Mouse (Mus musculus): ENCODE measurements around the gene Nptn. TPM values are rescaled to one million over a fixed set of nuclear protein-coding genes. Genes with fewer than 3 reads are reported as not detected.

The Nptn gene
- polyA plus RNA-seq, 1 experiment: 262 TPM

DNA sequence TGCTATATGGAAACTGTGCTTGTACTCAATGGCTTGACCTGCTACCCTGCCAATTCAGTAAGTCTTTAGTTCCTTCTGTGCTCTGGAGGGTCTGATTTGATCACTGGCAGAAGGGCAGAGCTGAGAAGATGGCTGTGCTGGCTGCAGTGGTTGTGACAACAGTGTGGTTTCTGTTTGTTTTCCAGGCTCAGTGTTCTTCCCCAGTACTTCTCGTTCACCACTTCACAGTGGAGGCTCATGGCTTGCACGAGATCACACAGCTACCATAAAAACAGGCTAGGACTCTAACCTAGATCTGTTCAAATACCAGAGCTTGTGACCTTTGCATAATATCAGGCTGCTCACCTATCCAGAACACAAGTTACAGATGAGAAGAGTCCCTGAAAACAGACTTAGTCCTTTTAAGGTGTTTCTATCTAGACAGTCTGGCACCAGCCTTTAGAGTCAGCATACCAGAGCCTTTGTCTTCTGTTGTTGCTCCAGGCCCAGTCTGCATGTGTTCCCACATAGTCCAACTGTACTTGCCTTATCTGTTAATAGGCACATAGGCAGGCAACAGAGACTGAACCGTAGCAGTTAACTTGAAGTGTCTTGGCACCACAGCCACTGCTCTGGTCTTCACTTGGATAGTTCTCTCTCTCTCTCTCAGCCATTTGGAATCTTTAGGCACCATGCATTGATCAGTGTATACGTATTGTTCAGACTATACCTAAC is 76.7 kb downstream of the Nptn start:
- Histone ChIP-seq H3ac (ENCODE audit: control insufficient read depth, insufficient read length, low read depth) (no peak overlapping the region), H3K4me3 (ENCODE audit: insufficient read depth, poor library complexity, severe bottlenecking) (no peak overlapping the region), H3K79me2 (ENCODE audit: control insufficient read depth, insufficient read depth) (no peaks in the 10 kb centered on the region), H3K79me3 (ENCODE audit: low read depth) (no peaks in the 10 kb centered on the region), H3K36me3 (ENCODE audit: control insufficient read depth, insufficient read depth) (peaks cover 74% of the 10 kb centered on the region), H3K27me3 (ENCODE audit: control insufficient read depth, insufficient read depth, insufficient read length) (no peaks in the 10 kb centered on the region)
- TF ChIP-seq FOSL1 (IDR thresholded peaks at IDR 0.05; ENCODE audit: insufficient read depth, low read length, poor library complexity, severe bottlenecking) (no peak), MAX (IDR thresholded peaks at IDR 0.05) (no peak), MYOG (IDR thresholded peaks at IDR 0.05; ENCODE audit: control insufficient read depth, extremely low read depth, insufficient read length) (no peak), CTCF (IDR thresholded peaks at IDR 0.05; ENCODE audit: control insufficient read depth, insufficient read depth, insufficient read length) (no peak), MYOD1 (IDR thresholded peaks at IDR 0.05; ENCODE audit: control insufficient read depth, insufficient read length, low read depth) (no peak), CEBPB (IDR thresholded peaks at IDR 0.05; ENCODE audit: low read depth) (no peak), USF1 (IDR thresholded peaks at IDR 0.05; ENCODE audit: low read depth) (no peak)

DNA sequence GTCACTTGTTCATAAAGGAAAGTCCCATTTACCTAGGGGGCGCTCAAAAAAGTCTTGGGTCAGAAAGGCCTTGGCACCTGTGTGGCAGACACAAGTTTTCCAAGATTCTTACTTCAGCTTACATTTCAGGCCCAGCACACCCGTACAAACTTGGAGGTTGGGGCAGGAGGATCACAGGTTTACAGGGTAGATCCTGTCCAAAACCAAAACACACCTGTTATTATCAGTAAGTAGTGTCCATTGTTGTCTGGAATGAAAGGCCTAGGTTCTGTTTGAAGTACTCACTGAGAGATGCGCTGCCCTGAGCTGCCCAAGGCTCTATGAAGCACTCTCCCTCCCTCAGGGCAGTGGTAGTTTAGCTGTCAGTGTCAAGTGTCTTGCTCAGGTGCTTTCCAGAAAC is 77.3 kb downstream of the Nptn start:
- no peak overlapping the region for H3K4me3 ChIP-seq (ENCODE audit: insufficient read depth, poor library complexity, severe bottlenecking)
- TF ChIP-seq CEBPB (IDR thresholded peaks at IDR 0.05; ENCODE audit: low read depth) (no peak), MYOG (IDR thresholded peaks at IDR 0.05; ENCODE audit: control insufficient read depth, extremely low read depth, insufficient read length) (no peak)
- H3K27me3 ChIP-seq (ENCODE audit: control insufficient read depth, insufficient read depth, insufficient read length): no peaks in the 10 kb centered on the region
- no peaks in the 10 kb centered on the region for H3K79me2 ChIP-seq (ENCODE audit: control insufficient read depth, insufficient read depth)
- no peak overlapping the region for H3ac ChIP-seq (ENCODE audit: control insufficient read depth, insufficient read length, low read depth)
- H3K79me3 ChIP-seq (ENCODE audit: low read depth): no peaks in the 10 kb centered on the region
- peaks cover 75% of the 10 kb centered on the region for H3K36me3 ChIP-seq (ENCODE audit: control insufficient read depth, insufficient read depth)

DNA sequence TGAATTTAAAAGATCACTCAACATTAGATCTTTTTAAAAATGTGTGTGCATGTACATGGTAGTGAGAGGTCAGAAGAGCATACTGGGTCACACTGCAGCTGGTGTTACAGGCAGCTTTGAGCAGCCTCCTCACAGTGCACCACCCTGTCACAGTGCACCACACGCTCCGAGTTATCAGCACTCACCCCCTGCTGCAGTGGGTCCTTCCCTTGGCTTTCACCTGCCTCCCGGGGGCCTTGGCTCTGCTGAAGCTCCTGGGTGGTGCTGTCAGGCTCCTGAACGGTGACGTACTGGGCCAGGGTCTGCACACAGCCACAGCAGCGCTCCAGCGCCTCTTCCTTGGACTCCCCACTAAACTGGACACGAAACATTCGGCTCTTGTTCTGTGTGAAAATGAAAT is 77.9 kb downstream of the Nptn start:
- H3ac ChIP-seq (ENCODE audit: control insufficient read depth, insufficient read length, low read depth): no peak overlapping the region
- no peaks in the 10 kb centered on the region for H3K79me3 ChIP-seq (ENCODE audit: low read depth)
- H3K79me2 ChIP-seq (ENCODE audit: control insufficient read depth, insufficient read depth): no peaks in the 10 kb centered on the region
- no peak overlapping the region for H3K4me3 ChIP-seq (ENCODE audit: insufficient read depth, poor library complexity, severe bottlenecking)
- no peak for TF ChIP-seq MYOD1 (IDR thresholded peaks at IDR 0.05; ENCODE audit: control insufficient read depth, insufficient read length, low read depth)
- no peak for TF ChIP-seq CEBPB (IDR thresholded peaks at IDR 0.05; ENCODE audit: low read depth)
- no peak for TF ChIP-seq CTCF (IDR thresholded peaks at IDR 0.05; ENCODE audit: control insufficient read depth, insufficient read depth, insufficient read length)
- no peak for TF ChIP-seq USF1 (IDR thresholded peaks at IDR 0.05; ENCODE audit: low read depth)
- no peak for TF ChIP-seq MYOG (IDR thresholded peaks at IDR 0.05; ENCODE audit: control insufficient read depth, extremely low read depth, insufficient read length)
- no peak for TF ChIP-seq MAX (IDR thresholded peaks at IDR 0.05)
- TF ChIP-seq FOSL1 (IDR thresholded peaks at IDR 0.05; ENCODE audit: insufficient read depth, low read length, poor library complexity, severe bottlenecking): no peak
- H3K27me3 ChIP-seq (ENCODE audit: control insufficient read depth, insufficient read depth, insufficient read length): no peaks in the 10 kb centered on the region
- peaks cover 73% of the 10 kb centered on the region for H3K36me3 ChIP-seq (ENCODE audit: control insufficient read depth, insufficient read depth)

DNA sequence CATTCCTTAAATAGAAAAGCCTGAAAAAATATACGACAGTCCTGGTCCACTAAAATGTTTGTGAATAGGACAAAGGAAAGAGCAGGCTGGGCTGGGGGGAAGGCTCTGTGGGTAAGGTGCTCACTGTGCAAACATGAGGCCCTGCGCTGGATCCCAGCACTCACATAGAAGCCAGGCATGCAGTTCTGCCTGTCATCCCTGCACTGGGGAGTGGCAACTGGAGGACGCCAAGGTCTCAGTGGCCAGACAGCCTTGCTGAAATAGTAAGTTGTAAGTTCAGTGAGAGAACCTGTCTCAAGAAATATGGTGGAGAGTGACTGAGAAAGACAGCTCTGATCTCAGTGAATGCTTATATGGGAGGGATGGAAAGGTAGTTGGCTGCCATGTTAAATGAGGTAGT is 78.6 kb downstream of the Nptn start:
- Histone ChIP-seq H3K4me3 (ENCODE audit: insufficient read depth, poor library complexity, severe bottlenecking) (no peak overlapping the region), H3K79me3 (ENCODE audit: low read depth) (no peaks in the 10 kb centered on the region), H3K79me2 (ENCODE audit: control insufficient read depth, insufficient read depth) (no peaks in the 10 kb centered on the region), H3K27me3 (ENCODE audit: control insufficient read depth, insufficient read depth, insufficient read length) (no peaks in the 10 kb centered on the region), H3ac (ENCODE audit: control insufficient read depth, insufficient read length, low read depth) (no peak overlapping the region), H3K36me3 (ENCODE audit: control insufficient read depth, insufficient read depth) (peaks cover 76% of the 10 kb centered on the region)
- no peak for TF ChIP-seq MAX (IDR thresholded peaks at IDR 0.05)
- TF ChIP-seq CEBPB (IDR thresholded peaks at IDR 0.05; ENCODE audit: low read depth): no peak
- TF ChIP-seq USF1 (IDR thresholded peaks at IDR 0.05; ENCODE audit: low read depth): no peak
- TF ChIP-seq MYOD1 (IDR thresholded peaks at IDR 0.05; ENCODE audit: control insufficient read depth, insufficient read length, low read depth): no peak
- TF ChIP-seq FOSL1 (IDR thresholded peaks at IDR 0.05; ENCODE audit: insufficient read depth, low read length, poor library complexity, severe bottlenecking): no peak
- TF ChIP-seq MYOG (IDR thresholded peaks at IDR 0.05; ENCODE audit: control insufficient read depth, extremely low read depth, insufficient read length): no peak
- no peak for TF ChIP-seq CTCF (IDR thresholded peaks at IDR 0.05; ENCODE audit: control insufficient read depth, insufficient read depth, insufficient read length)

DNA sequence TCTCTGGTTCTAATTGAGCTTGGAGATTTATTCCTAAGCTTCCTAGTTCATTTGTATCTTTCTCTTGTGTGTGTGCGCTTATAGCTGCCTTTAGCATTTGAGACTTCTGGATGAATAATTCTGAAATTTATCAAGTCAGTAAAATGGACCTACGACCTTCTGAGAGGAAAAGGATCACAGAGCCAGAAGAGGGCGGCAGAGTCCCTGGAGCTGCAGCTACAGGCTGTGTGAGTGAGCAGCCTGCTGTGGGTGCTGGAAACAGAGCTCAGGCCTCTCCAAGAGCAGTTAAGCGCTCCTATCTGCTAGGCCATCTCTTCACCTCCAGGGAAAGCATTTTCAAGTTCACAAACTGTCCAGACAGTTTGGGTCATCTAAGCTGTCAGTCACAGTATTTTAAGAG is 80.0 kb downstream of the Nptn start:
- H3K36me3 ChIP-seq (ENCODE audit: control insufficient read depth, insufficient read depth): peaks cover 70% of the 10 kb centered on the region
- no peaks in the 10 kb centered on the region for H3K79me3 ChIP-seq (ENCODE audit: low read depth)
- no peak for TF ChIP-seq CTCF (IDR thresholded peaks at IDR 0.05; ENCODE audit: control insufficient read depth, insufficient read depth, insufficient read length)
- TF ChIP-seq CEBPB (IDR thresholded peaks at IDR 0.05; ENCODE audit: low read depth): no peak
- no peak for TF ChIP-seq USF1 (IDR thresholded peaks at IDR 0.05; ENCODE audit: low read depth)
- no peak for TF ChIP-seq FOSL1 (IDR thresholded peaks at IDR 0.05; ENCODE audit: insufficient read depth, low read length, poor library complexity, severe bottlenecking)
- no peak for TF ChIP-seq MYOD1 (IDR thresholded peaks at IDR 0.05; ENCODE audit: control insufficient read depth, insufficient read length, low read depth)
- TF ChIP-seq MAX (IDR thresholded peaks at IDR 0.05): no peak
- no peak for TF ChIP-seq MYOG (IDR thresholded peaks at IDR 0.05; ENCODE audit: control insufficient read depth, extremely low read depth, insufficient read length)
- H3K27me3 ChIP-seq (ENCODE audit: control insufficient read depth, insufficient read depth, insufficient read length): no peaks in the 10 kb centered on the region
- H3K4me3 ChIP-seq (ENCODE audit: insufficient read depth, poor library complexity, severe bottlenecking): no peak overlapping the region
- H3K79me2 ChIP-seq (ENCODE audit: control insufficient read depth, insufficient read depth): no peaks in the 10 kb centered on the region
- no peak overlapping the region for H3ac ChIP-seq (ENCODE audit: control insufficient read depth, insufficient read length, low read depth)

DNA sequence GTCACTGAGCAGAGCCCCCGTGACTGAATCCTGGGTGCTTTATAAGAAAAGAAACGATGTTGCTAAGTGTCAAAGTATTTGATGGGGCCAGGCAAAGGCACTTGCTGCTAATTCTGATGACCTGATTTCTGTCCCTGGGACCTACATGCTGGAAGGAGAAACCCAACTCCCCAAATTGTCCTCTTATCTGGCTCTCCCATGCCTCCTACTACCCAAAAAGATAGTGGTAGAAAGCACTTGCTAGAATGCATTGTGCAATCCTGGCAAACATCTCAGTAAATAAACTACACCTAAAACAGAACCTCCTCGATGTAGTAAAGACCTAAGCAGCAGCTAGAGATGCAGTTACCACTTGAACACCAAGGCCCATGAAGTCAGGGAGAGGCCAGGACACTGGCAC is 80.8 kb downstream of the Nptn start:
- H3K4me3 ChIP-seq (ENCODE audit: insufficient read depth, poor library complexity, severe bottlenecking): no peak overlapping the region
- no peak overlapping the region for H3ac ChIP-seq (ENCODE audit: control insufficient read depth, insufficient read length, low read depth)
- TF ChIP-seq USF1 (IDR thresholded peaks at IDR 0.05; ENCODE audit: low read depth): no peak
- no peak for TF ChIP-seq MYOD1 (IDR thresholded peaks at IDR 0.05; ENCODE audit: control insufficient read depth, insufficient read length, low read depth)
- no peak for TF ChIP-seq MAX (IDR thresholded peaks at IDR 0.05)
- TF ChIP-seq MYOG (IDR thresholded peaks at IDR 0.05; ENCODE audit: control insufficient read depth, extremely low read depth, insufficient read length): no peak
- TF ChIP-seq FOSL1 (IDR thresholded peaks at IDR 0.05; ENCODE audit: insufficient read depth, low read length, poor library complexity, severe bottlenecking): no peak
- TF ChIP-seq CEBPB (IDR thresholded peaks at IDR 0.05; ENCODE audit: low read depth): no peak
- TF ChIP-seq CTCF (IDR thresholded peaks at IDR 0.05; ENCODE audit: control insufficient read depth, insufficient read depth, insufficient read length): no peak
- H3K79me3 ChIP-seq (ENCODE audit: low read depth): no peaks in the 10 kb centered on the region
- no peaks in the 10 kb centered on the region for H3K27me3 ChIP-seq (ENCODE audit: control insufficient read depth, insufficient read depth, insufficient read length)
- H3K79me2 ChIP-seq (ENCODE audit: control insufficient read depth, insufficient read depth): no peaks in the 10 kb centered on the region
- H3K36me3 ChIP-seq (ENCODE audit: control insufficient read depth, insufficient read depth): peaks cover 65% of the 10 kb centered on the region
